Mouse (Mus musculus): ENCODE results near the gene Slco1b2. TPM values are rescaled to one million over a fixed set of nuclear protein-coding genes. Genes with fewer than 3 reads are reported as not detected.
"Not testable (repeated sequence)": the region's sequence is repeated elsewhere in the genome, so short reads cannot be mapped to it uniquely, and the experiment has no call there.

Gene Slco1b2
- 6.5 and 6.9 TPM in 2 replicates for polyA plus RNA-seq (2015; fragmentation: Nextera tagmentation; extraction: Ambion mirVana)

- Histone ChIP-seq H3K9ac (ENCODE audit: low read depth, low read length) (no peak within 1 kb of the TSS), H3K4me2 (ENCODE audit: low read depth, low read length) (no peak within 1 kb of the TSS), H3K36me3 (ENCODE audit: control insufficient read depth, insufficient read depth) (no peaks in the 10 kb centered on the region), H3K9me3 (replicated peaks; ENCODE audit: control insufficient read depth, low read length) (no peaks in the 10 kb centered on the region), H3K27ac (ENCODE audit: low read length) (no peak within 1 kb of the TSS), H3K27me3 (ENCODE audit: control insufficient read depth, insufficient read depth, low read depth, low read length) (no peaks in the 10 kb centered on the region), H3K4me1 (ENCODE audit: control insufficient read depth, low read depth, low read length) (no peaks in the 10 kb centered on the region), H3K4me3 (ENCODE audit: low read depth, low read length) (no peak within 1 kb of the TSS)
- WGBS (ENCODE audit: insufficient replicate concordance): 45% methylated on average over 3 of the region's 3 CpGs
- ATAC-seq (ENCODE audit: low read depth): no peak
Observed at GRCm38 (mm10) chr6:141629291-141629690, at the start of gene Slco1b2. Gene Slco1b2 (plus strand): TSS chr6:141629518.

GRCm38 (mm10) chr6:141584791-141585403 lies 44.4 kb upstream of the Slco1b2 start:
- no peaks in the 10 kb centered on the region for H3K27me3 ChIP-seq (ENCODE audit: control insufficient read depth, insufficient read depth, low read depth, low read length)
- H3K9ac ChIP-seq (ENCODE audit: low read depth, low read length): no peak overlapping the region
- H3K4me1 ChIP-seq (ENCODE audit: control insufficient read depth, low read depth, low read length): no peaks in the 10 kb centered on the region
- no peak overlapping the region for H3K27ac ChIP-seq (ENCODE audit: low read length)
- no peaks in the 10 kb centered on the region for H3K36me3 ChIP-seq (ENCODE audit: control insufficient read depth, insufficient read depth)
- no peak overlapping the region for H3K4me2 ChIP-seq (ENCODE audit: low read depth, low read length)
- WGBS (ENCODE audit: insufficient replicate concordance): 67% methylated on average over 1 of the region's 1 CpGs
- ATAC-seq (ENCODE audit: low read depth): no peak
- H3K9me3 ChIP-seq (replicated peaks; ENCODE audit: control insufficient read depth, low read length): no peaks in the 10 kb centered on the region
- no peak overlapping the region for H3K4me3 ChIP-seq (ENCODE audit: low read depth, low read length)

- no peak overlapping the region for H3K4me2 ChIP-seq (ENCODE audit: low read depth, low read length)
- H3K4me1 ChIP-seq (ENCODE audit: control insufficient read depth, low read depth, low read length): no peaks in the 10 kb centered on the region
- H3K9me3 ChIP-seq (replicated peaks; ENCODE audit: control insufficient read depth, low read length): no peaks in the 10 kb centered on the region
- H3K27me3 ChIP-seq (ENCODE audit: control insufficient read depth, insufficient read depth, low read depth, low read length): no peaks in the 10 kb centered on the region
- ATAC-seq (ENCODE audit: low read depth): no peak
- H3K9ac ChIP-seq (ENCODE audit: low read depth, low read length): no peak overlapping the region
- 36% methylated on average over 1 of the region's 1 CpGs for WGBS (ENCODE audit: insufficient replicate concordance)
- no peaks in the 10 kb centered on the region for H3K36me3 ChIP-seq (ENCODE audit: control insufficient read depth, insufficient read depth)
- H3K27ac ChIP-seq (ENCODE audit: low read length): no peak overlapping the region
- H3K4me3 ChIP-seq (ENCODE audit: low read depth, low read length): no peak overlapping the region
Observed at GRCm38 (mm10) chr6:141590002-141590401, 39.3 kb upstream of the Slco1b2 start.

GRCm38 (mm10) chr6:141590598-141591200 lies 38.6 kb upstream of the Slco1b2 start:
- WGBS (ENCODE audit: insufficient replicate concordance): 25% methylated on average over 4 of the region's 4 CpGs
- not testable (repeated sequence) for H3K27me3 ChIP-seq (ENCODE audit: control insufficient read depth, insufficient read depth, low read depth, low read length); H3K4me3 ChIP-seq (ENCODE audit: low read depth, low read length); ATAC-seq (ENCODE audit: low read depth); H3K27ac ChIP-seq (ENCODE audit: low read length); H3K4me2 ChIP-seq (ENCODE audit: low read depth, low read length); H3K36me3 ChIP-seq (ENCODE audit: control insufficient read depth, insufficient read depth); H3K4me1 ChIP-seq (ENCODE audit: control insufficient read depth, low read depth, low read length); H3K9me3 ChIP-seq (replicated peaks; ENCODE audit: control insufficient read depth, low read length); H3K9ac ChIP-seq (ENCODE audit: low read depth, low read length)

- no peaks in the 10 kb centered on the region for H3K9me3 ChIP-seq (replicated peaks; ENCODE audit: control insufficient read depth, low read length)
Observed at GRCm38 (mm10) chr6:141596081-141596480, 33.2 kb upstream of the Slco1b2 start.

GRCm38 (mm10) chr6:141597037-141597436 lies 32.3 kb upstream of the Slco1b2 start:
- no peaks in the 10 kb centered on the region for H3K27me3 ChIP-seq (ENCODE audit: control insufficient read depth, insufficient read depth, low read depth, low read length)
- ATAC-seq (ENCODE audit: low read depth): no peak
- H3K4me3 ChIP-seq (ENCODE audit: low read depth, low read length): no peak overlapping the region
- no peak overlapping the region for H3K4me2 ChIP-seq (ENCODE audit: low read depth, low read length)
- H3K4me1 ChIP-seq (ENCODE audit: control insufficient read depth, low read depth, low read length): no peaks in the 10 kb centered on the region
- H3K9ac ChIP-seq (ENCODE audit: low read depth, low read length): no peak overlapping the region
- no peaks in the 10 kb centered on the region for H3K9me3 ChIP-seq (replicated peaks; ENCODE audit: control insufficient read depth, low read length)
- 82% methylated on average over 2 of the region's 2 CpGs for WGBS (ENCODE audit: insufficient replicate concordance)
- H3K36me3 ChIP-seq (ENCODE audit: control insufficient read depth, insufficient read depth): no peaks in the 10 kb centered on the region
- no peak overlapping the region for H3K27ac ChIP-seq (ENCODE audit: low read length)

More at GRCm38 (mm10) chr6:141596081-141596480, 33.2 kb upstream of the Slco1b2 start:
- Histone ChIP-seq H3K9ac (ENCODE audit: low read depth, low read length) (no peak overlapping the region), H3K4me3 (ENCODE audit: low read depth, low read length) (no peak overlapping the region), H3K36me3 (ENCODE audit: control insufficient read depth, insufficient read depth) (no peaks in the 10 kb centered on the region), H3K27ac (ENCODE audit: low read length) (no peak overlapping the region), H3K27me3 (ENCODE audit: control insufficient read depth, insufficient read depth, low read depth, low read length) (no peaks in the 10 kb centered on the region), H3K4me2 (ENCODE audit: low read depth, low read length) (no peak overlapping the region), H3K4me1 (ENCODE audit: control insufficient read depth, low read depth, low read length) (no peaks in the 10 kb centered on the region)
- no peak for ATAC-seq (ENCODE audit: low read depth)
- WGBS (ENCODE audit: insufficient replicate concordance): 52% methylated on average over 2 of the region's 2 CpGs

- WGBS (ENCODE audit: insufficient replicate concordance): 54% methylated on average over 9 of the region's 9 CpGs
- Histone ChIP-seq H3K4me1 (ENCODE audit: control insufficient read depth, low read depth, low read length) (no peaks in the 10 kb centered on the region), H3K4me3 (ENCODE audit: low read depth, low read length) (no peak overlapping the region), H3K9me3 (replicated peaks; ENCODE audit: control insufficient read depth, low read length) (no peaks in the 10 kb centered on the region), H3K27me3 (ENCODE audit: control insufficient read depth, insufficient read depth, low read depth, low read length) (no peaks in the 10 kb centered on the region), H3K36me3 (ENCODE audit: control insufficient read depth, insufficient read depth) (no peaks in the 10 kb centered on the region), H3K27ac (ENCODE audit: low read length) (no peak overlapping the region), H3K9ac (ENCODE audit: low read depth, low read length) (no peak overlapping the region), H3K4me2 (ENCODE audit: low read depth, low read length) (no peak overlapping the region)
- no peak for ATAC-seq (ENCODE audit: low read depth)
Observed at GRCm38 (mm10) chr6:141600940-141601339, 28.4 kb upstream of the Slco1b2 start.

GRCm38 (mm10) chr6:141610702-141611260 lies 18.5 kb upstream of the Slco1b2 start:
- Histone ChIP-seq H3K27ac (ENCODE audit: low read length) (no peak overlapping the region), H3K9ac (ENCODE audit: low read depth, low read length) (no peak overlapping the region), H3K36me3 (ENCODE audit: control insufficient read depth, insufficient read depth) (no peaks in the 10 kb centered on the region), H3K27me3 (ENCODE audit: control insufficient read depth, insufficient read depth, low read depth, low read length) (no peaks in the 10 kb centered on the region), H3K9me3 (replicated peaks; ENCODE audit: control insufficient read depth, low read length) (no peaks in the 10 kb centered on the region), H3K4me2 (ENCODE audit: low read depth, low read length) (no peak overlapping the region), H3K4me1 (ENCODE audit: control insufficient read depth, low read depth, low read length) (no peaks in the 10 kb centered on the region), H3K4me3 (ENCODE audit: low read depth, low read length) (no peak overlapping the region)
- ATAC-seq (ENCODE audit: low read depth): no peak
- WGBS (ENCODE audit: insufficient replicate concordance): 37% methylated on average over 2 of the region's 2 CpGs

GRCm38 (mm10) chr6:141614017-141614416 lies 15.3 kb upstream of the Slco1b2 start:
- Histone ChIP-seq H3K4me1 (ENCODE audit: control insufficient read depth, low read depth, low read length) (no peaks in the 10 kb centered on the region), H3K4me3 (ENCODE audit: low read depth, low read length) (no peak overlapping the region), H3K4me2 (ENCODE audit: low read depth, low read length) (no peak overlapping the region), H3K27ac (ENCODE audit: low read length) (no peak overlapping the region), H3K36me3 (ENCODE audit: control insufficient read depth, insufficient read depth) (no peaks in the 10 kb centered on the region), H3K9ac (ENCODE audit: low read depth, low read length) (no peak overlapping the region), H3K9me3 (replicated peaks; ENCODE audit: control insufficient read depth, low read length) (no peaks in the 10 kb centered on the region), H3K27me3 (ENCODE audit: control insufficient read depth, insufficient read depth, low read depth, low read length) (no peaks in the 10 kb centered on the region)
- ATAC-seq (ENCODE audit: low read depth): no peak
